Mouse (Mus musculus): ENCODE data around the gene Ccl27b.
"Not testable (repeated sequence)": the region's sequence is repeated elsewhere in the genome, so short reads cannot be mapped to it uniquely, and the experiment has no call there.

The Ccl27b gene

GRCm38 (mm10) chr4:42654951-42655350 is at the start of gene Ccl27b:
Ccl27b (plus strand) TSS chr4:42655251.
- not testable (repeated sequence) for DNase-seq (ENCODE audit: low spot score in 2 of 2)

GRCm38 (mm10) chr4:42611895-42612294 is 43.2 kb upstream of the Ccl27b start, which contains the start of gene Gm10591:
Gm10591 (plus strand) TSS chr4:42612195.
- not testable (repeated sequence) for DNase-seq (ENCODE audit: low spot score in 2 of 2)

GRCm38 (mm10) chr4:42629419-42629818 is 25.6 kb upstream of the Ccl27b start, which contains the start of gene Gm2564:
Gm2564 (plus strand) TSS chr4:42629719.
- not testable (repeated sequence) for DNase-seq (ENCODE audit: low spot score in 2 of 2)

- DNase-seq (ENCODE audit: low spot score in 2 of 2): not testable (repeated sequence)
These were observed 6.7 kb downstream of the Ccl27b start, which contains the start of gene Il11ra2 for GRCm38 (mm10) chr4:42661793-42662192. Il11ra2 (minus strand) TSS chr4:42661893.

- not testable (repeated sequence) for DNase-seq (ENCODE audit: low spot score in 2 of 2)
These were observed 20.4 kb downstream of the Ccl27b start for GRCm38 (mm10) chr4:42675415-42675814.

GRCm38 (mm10) chr4:42679365-42679764 is 24.3 kb downstream of the Ccl27b start:
- not testable (repeated sequence) for DNase-seq (ENCODE audit: low spot score in 2 of 2)

GRCm38 (mm10) chr4:42680374-42681356 is 25.6 kb downstream of the Ccl27b start:
- DNase-seq (ENCODE audit: low spot score in 2 of 2): not testable (repeated sequence)

- DNase-seq (ENCODE audit: low spot score in 2 of 2): not testable (repeated sequence)
These were observed 26.6 kb downstream of the Ccl27b start for GRCm38 (mm10) chr4:42681473-42682182.

- DNase-seq (ENCODE audit: low spot score in 2 of 2): not testable (repeated sequence)
These were observed 27.1 kb downstream of the Ccl27b start for GRCm38 (mm10) chr4:42682183-42682524.
